Mouse (Mus musculus): ENCODE measurements around the gene Gse1.

The Gse1 gene

GRCm38 (mm10) chr8:120232913-120233312 lies 4.7 kb downstream of the Gse1 start:
- intact Hi-C loops (cut with DNase I) = loop anchor here (5.0 kb wide), 2 partner anchors 34 to 51 kb away; no protein-coding TSS in a partner anchor

- intact Hi-C loops (cut with DNase I) = loop anchor here (5.0 kb wide), 2 partner anchors 33 to 52 kb away; no protein-coding TSS in a partner anchor
Observed at GRCm38 (mm10) chr8:120234457-120234856, 6.2 kb downstream of the Gse1 start.

DNA sequence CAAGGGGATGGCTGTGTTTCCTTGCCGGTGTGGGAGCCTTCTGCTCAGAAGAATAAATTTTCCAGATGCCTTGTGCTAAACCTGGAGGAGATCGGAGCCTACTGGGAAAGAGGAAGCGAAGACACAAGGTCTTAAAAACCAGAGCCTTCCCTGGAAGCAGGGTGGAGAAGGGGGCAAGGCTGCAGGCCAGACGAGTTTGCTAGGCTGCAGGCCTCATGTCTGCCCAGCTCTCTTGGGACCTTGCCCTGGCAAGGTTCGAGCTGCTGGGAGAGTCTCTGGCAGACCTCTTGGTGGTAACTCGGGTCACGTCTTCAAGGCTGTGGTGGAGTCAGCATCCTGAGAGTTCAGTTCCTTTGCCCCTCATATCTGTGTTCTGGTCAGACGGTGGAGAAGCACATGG lies 6.6 kb downstream of the Gse1 start:
- intact Hi-C loops (cut with DNase I) = loop anchor here (5.0 kb wide), 2 partner anchors 32 to 53 kb away; no protein-coding TSS in a partner anchor

GRCm38 (mm10) chr8:120243222-120243621 lies 15.0 kb downstream of the Gse1 start:
- intact Hi-C loops (cut with DNase I) = no loop called here

DNA sequence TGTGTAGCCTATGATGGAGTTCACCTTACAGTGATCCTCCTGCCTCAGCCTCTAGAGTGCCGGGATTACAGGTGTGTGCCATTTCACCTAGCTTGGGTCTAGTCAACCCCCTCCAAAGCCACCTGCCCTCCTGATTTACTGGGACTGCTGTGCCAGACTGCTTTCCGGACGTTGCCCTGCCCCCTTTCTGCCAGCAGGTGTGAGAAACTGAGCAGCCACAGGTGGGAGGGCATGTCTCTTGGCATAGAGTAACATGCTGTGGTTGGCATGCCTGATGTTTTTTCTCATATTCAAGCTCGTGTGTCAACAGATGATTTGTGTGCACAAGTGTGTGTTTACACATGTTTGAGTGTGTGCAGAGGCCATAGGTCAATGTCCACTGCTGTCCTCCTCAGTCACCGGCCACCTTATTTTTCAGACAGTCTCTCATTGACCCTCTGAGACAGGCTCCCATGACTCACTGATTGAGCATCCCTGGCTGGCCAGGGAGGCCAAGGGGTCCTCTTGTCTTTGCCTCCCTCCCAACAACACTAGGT lies 15.7 kb downstream of the Gse1 start:
- intact Hi-C loops (cut with DNase I) = no loop called here

GRCm38 (mm10) chr8:120244553-120244952 lies 16.3 kb downstream of the Gse1 start:
- intact Hi-C loops (cut with DNase I) = no loop called here

DNA sequence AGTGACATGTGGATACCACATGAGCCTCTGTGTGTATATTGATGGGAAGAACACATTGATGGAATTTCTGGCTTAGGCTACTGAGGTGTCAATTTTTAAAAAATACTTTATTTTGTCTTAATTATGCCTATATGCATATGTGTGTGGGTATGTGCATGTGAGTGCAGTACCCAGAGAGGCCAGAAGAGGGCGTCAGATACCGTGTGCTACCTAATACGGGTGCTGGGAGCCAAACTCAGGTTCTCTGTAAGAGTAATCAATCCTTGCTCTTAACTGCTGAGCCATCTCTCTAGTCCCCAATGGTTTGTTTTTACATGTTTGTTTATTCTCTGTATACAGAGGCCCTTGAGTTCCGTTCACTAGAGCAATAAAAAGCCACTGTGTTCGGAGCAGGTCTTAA lies 19.4 kb downstream of the Gse1 start:
- intact Hi-C loops (cut with DNase I) = no loop called here

- intact Hi-C loops (cut with DNase I) = no loop called here
Observed at GRCm38 (mm10) chr8:120248031-120248430, 19.8 kb downstream of the Gse1 start.

DNA sequence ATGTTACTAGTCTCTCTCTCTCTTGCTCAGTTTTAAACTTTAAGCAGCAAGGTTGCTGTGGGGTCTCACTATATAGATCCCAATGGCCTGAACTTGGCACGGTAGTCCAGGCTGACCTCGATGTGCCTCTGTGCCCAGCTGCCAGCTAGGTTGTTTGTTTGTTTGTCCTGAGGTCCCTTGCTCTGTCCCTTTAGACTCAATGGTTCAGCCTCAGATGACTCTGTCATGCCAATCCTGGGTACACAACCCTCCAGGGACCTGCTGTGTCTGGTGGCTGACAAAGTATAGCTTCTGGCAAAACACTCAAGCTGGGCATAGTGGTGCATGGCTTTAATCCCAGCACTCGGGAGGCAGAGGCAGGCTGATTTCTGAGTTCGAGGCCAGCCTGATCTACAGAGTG lies 20.2 kb downstream of the Gse1 start:
- intact Hi-C loops (cut with DNase I) = no loop called here

DNA sequence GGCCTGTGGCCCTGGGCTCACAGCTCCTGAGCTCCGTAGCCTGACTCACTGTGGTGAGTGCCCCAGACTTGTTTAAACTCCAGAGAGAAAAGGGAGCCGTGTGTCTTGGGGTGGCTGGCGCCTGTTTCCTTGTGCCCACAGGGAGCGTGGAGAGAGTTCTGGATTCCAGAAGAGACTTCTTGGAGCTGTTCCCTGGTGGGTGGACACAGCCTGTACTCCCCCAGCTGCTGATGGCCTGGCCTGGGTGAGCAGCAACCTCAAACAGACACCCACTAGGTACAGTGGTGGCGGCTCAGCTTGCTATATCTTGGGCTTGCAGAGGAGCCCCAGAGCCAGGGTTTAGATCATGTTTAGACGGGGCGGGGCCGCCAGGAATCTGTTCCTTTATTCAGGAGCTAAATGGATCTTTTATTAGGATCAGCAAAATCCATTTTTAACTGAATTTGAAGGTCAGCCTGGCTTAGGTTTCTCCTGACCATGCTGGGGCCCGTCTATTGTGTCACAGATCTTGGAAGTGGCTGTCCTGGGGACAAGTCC lies 21.6 kb downstream of the Gse1 start:
- intact Hi-C loops (cut with DNase I) = no loop called here

DNA sequence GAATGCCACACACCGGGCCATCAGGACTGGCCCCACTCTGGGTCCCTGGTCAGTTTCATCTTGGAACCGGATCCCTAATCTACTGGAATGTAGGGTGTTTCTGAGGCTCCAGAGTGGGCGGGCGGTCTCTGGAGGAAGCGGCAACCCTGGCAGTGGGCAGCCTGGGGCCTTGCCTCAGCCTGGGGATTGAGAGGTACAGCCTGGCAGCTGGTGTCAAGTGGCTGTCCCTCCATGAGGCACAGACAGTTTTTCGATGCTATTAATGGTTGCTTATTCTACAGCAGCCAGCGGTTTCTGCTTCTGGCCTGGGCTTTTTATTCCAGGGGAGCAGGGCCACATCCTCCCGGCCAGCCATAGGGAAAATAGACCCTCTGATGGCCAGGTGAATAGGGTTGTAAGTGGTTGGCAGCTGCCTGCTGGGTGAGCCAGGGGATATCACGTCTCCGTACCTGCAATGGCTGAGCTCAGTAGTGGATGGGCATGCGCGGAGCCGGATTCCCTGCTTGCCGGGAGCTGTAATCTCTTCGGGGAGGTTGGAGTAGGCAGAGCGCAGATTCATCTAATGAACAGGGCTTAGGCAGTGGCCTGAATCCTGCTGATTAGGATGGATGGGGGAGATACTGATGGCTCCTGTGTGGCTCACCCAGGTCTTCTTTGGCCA lies 22.6 kb downstream of the Gse1 start:
- intact Hi-C loops (cut with DNase I) = no loop called here

- intact Hi-C loops (cut with DNase I) = no loop called here
Observed at GRCm38 (mm10) chr8:120251411-120252035, 23.3 kb downstream of the Gse1 start.

- intact Hi-C loops (cut with DNase I) = no loop called here
Observed at GRCm38 (mm10) chr8:120253626-120254025, 25.4 kb downstream of the Gse1 start.

- intact Hi-C loops (cut with DNase I) = no loop called here
Observed at GRCm38 (mm10) chr8:120255406-120255987, 27.2 kb downstream of the Gse1 start.

GRCm38 (mm10) chr8:120256958-120257357 lies 28.7 kb downstream of the Gse1 start:
- intact Hi-C loops (cut with DNase I) = no loop called here

GRCm38 (mm10) chr8:120259206-120259605 lies 30.9 kb downstream of the Gse1 start:
- intact Hi-C loops (cut with DNase I) = no loop called here

- intact Hi-C loops (cut with DNase I) = no loop called here
Observed at GRCm38 (mm10) chr8:120260677-120261076, 32.4 kb downstream of the Gse1 start.

DNA sequence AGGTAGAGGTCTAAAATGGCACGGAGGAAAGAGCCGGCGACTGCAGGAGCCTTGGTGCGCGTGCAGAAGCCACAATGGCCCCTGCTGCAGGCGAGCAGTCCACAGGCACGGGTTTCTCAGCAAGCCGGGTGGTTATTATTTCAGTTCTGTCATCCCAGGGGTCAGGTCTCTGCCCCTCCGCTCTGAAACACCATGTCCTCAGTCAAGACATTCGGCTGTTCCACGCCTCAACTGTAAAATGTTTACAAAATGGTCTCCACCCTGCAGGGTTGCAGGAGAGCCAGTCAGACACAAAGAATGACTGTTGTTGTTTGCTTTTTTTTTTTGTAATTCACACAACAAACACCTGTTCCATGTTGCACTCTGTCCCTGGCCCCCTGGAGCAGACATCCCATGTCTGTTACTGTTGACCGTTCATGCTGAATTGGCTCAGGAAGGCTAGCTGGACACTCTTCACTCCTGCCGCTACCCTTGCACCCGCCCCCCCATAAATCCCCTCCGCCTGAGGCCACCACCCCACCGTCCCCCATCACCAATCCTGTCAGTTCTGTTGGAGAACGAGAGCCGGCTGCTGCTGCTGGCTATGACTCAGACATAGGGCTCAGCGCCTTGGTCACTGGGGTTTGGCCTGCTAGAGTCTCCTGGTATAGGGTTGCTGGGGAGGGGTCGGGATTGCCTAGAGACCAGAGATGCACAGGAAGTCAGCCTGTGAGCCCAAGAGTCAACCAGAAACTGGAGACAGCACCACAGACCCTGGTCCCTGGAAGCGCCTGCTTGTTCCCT lies 33.3 kb downstream of the Gse1 start:
- intact Hi-C loops (cut with DNase I) = no loop called here

GRCm38 (mm10) chr8:120263879-120264278 lies 35.6 kb downstream of the Gse1 start:
- intact Hi-C loops (cut with DNase I) = no loop called here

DNA sequence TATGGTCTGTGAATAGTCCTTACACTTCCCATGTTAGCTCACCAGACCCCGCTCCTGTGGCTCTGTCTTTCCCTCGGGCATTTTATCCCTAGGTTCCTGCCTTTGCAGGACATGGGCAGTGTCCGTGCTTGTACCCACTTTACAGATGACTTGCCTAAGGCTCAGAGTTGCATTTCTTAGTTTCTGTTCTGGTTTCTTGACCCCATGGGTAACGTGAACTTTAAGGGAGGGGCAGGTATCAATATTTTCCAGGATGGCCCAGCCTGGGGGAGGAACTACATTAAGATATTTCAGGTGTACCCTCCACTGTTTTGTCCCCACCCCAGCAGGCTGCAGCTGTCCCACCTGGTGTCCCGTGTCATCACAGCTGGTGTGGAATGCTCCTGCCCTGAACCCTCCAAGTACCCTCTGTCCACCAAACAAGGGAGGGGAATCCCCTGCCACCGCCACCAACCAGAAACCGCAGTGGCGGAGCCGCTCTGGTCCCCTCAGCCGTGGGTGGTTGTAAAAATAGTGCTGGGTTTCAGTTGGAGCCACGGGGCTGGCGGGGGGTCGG lies 36.2 kb downstream of the Gse1 start:
- intact Hi-C loops (cut with DNase I) = no loop called here

- intact Hi-C loops (cut with DNase I) = loop anchor here (5.0 kb wide), 1 partner anchor 33 kb away; no protein-coding TSS in a partner anchor
Observed at GRCm38 (mm10) chr8:120264944-120265453, 36.7 kb downstream of the Gse1 start.

Measured in adrenal gland (tissue).